Mouse (Mus musculus): Measurements from ENCODE around the gene Wdr12. TPM values are rescaled to one million over a fixed set of nuclear protein-coding genes. Genes with fewer than 3 reads are reported as not detected.
A peak's percentile ranks its signal among the peaks of the same experiment; 100 is the strongest.
"Not testable (repeated sequence)": the region's sequence is repeated elsewhere in the genome, so short reads cannot be mapped to it uniquely, and the experiment has no call there.

Gene Wdr12
- polyA plus RNA-seq, 1 experiment, result 0.29 TPM

DNA sequence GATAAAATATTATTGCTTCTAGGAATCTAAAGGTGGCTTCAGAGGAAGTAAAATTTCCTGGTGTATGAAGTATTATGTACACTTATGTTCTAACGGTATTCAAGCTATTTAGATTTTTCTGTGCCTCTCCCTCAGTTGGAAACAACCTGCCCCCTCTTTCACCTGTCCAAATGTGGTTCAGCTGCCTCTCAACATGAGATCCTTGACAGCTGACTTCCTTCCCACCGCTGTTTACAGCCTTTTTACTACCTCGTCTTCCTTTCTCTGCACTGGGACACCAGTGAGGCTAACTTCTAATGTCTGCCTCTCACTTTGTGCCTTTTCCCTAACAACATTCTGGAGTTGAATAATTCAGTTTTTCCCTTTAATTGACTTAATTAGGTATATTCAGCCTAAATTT is 22.9 kb downstream of the Wdr12 start:
- Histone ChIP-seq H3K4me3 (replicated peaks) (no peak overlapping the region), H3K27me3 (ENCODE audit: control insufficient read depth) (no peaks in the 10 kb centered on the region), H3K36me3 (ENCODE audit: control insufficient read depth) (peaks cover 45% of the 10 kb centered on the region), H3K9me3 (ENCODE audit: control insufficient read depth, low read length) (no peaks in the 10 kb centered on the region), H3K4me1 (ENCODE audit: control insufficient read depth) (no peaks in the 10 kb centered on the region)
- TF ChIP-seq TAL1 (IDR thresholded peaks at IDR 0.05; ENCODE audit: low read length) (no peak), GATA1 (IDR thresholded peaks at IDR 0.05; ENCODE audit: low read length) (no peak)

DNA sequence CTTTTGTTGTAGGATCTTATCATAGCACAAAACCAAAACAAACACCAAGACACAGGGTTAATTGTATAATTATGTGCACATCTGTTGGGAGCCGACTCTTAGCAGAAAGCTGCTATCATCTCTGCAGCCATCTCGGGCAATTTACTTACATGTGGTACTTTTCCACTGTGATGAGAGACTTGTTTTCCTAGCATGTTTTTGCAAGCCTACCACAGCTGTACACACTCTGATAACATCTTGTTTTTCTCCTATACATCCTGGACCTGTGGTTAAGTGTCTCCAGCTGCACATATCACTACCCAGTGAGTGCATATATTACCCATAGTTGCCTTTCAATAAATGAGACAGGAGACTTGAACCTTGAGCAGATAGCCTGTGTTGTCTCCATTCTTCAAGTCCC is 23.5 kb downstream of the Wdr12 start:
- no peaks in the 10 kb centered on the region for H3K9me3 ChIP-seq (ENCODE audit: control insufficient read depth, low read length)
- H3K4me1 ChIP-seq (ENCODE audit: control insufficient read depth), result no peaks in the 10 kb centered on the region
- no peaks in the 10 kb centered on the region for H3K27me3 ChIP-seq (ENCODE audit: control insufficient read depth)
- no peak overlapping the region for H3K4me3 ChIP-seq (replicated peaks)
- H3K36me3 ChIP-seq (ENCODE audit: control insufficient read depth), result peaks cover 38% of the 10 kb centered on the region
- TF ChIP-seq TAL1 (IDR thresholded peaks at IDR 0.05; ENCODE audit: low read length) (no peak), GATA1 (IDR thresholded peaks at IDR 0.05; ENCODE audit: low read length) (no peak)

DNA sequence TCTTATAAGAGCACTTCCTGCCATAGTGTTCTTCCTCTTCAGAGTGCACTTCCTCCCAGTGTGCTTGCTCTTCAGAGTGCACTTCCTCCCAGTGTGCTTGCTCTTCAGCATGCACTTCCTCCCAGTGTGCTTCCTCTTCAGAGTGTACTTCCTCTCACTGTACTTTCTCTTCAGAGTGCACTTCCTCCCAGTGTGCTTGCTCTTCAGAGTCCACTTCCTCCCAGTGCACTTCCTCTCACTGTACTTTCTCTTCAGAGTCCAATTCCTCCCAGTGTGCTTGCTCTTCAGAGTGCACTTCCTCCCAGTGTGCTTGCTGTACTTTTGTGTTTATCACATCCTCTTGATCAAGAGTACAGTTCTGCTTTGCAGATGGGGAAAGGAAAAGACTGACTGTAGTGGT is 27.7 kb downstream of the Wdr12 start:
- not testable (repeated sequence) for H3K4me3 ChIP-seq (replicated peaks); H3K4me1 ChIP-seq (ENCODE audit: control insufficient read depth); H3K36me3 ChIP-seq (ENCODE audit: control insufficient read depth); H3K9me3 ChIP-seq (ENCODE audit: control insufficient read depth, low read length); H3K27me3 ChIP-seq (ENCODE audit: control insufficient read depth)

DNA sequence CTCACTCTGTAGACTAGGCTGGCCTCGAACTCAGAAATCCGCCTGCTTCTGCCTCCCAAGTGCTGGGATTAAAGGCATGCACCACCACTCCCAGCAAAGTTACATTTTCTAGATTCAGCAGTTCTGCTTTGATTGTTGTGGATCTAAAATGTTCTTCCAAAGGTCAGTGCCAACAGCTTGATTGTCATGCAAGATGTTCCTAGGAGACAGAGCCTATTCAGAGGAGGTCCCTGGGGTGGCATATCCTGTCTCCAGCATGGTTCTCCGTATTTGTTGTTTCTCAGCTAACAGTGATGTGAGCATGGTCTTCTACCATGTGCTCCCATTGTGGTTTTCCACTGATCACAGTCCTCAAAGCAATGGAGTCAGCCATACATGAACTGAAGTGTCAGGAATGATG is 42.1 kb downstream of the Wdr12 start:
- Histone ChIP-seq H3K36me3 (ENCODE audit: control insufficient read depth) (no peaks in the 10 kb centered on the region), H3K27me3 (ENCODE audit: control insufficient read depth) (no peaks in the 10 kb centered on the region), H3K4me3 (replicated peaks) (no peak overlapping the region), H3K9me3 (ENCODE audit: control insufficient read depth, low read length) (no peaks in the 10 kb centered on the region), H3K4me1 (ENCODE audit: control insufficient read depth) (no peaks in the 10 kb centered on the region)
- no peak for TF ChIP-seq GATA1 (IDR thresholded peaks at IDR 0.05; ENCODE audit: low read length)

DNA sequence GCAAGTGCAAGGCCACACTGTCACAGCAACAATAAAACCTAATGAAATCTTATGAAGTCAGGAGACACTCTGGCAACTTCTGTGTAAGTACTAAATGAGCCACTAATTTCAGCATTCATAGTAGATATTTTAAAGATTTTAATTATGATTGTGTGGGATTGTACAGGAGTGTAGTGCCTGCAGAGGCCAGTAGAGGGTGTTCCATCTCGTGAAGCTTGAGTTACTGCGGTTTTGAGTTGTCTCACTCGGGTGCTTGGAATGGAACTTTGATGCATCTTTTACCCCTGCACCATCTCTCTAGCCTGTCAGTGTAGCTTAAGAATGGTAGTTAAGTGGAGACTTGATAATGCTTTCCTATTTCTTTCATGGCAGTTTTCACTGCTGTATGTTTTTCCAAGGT is 43.8 kb downstream of the Wdr12 start:
- no peaks in the 10 kb centered on the region for H3K36me3 ChIP-seq (ENCODE audit: control insufficient read depth)
- TF ChIP-seq TAL1 (IDR thresholded peaks at IDR 0.05; ENCODE audit: low read length), result no peak
- no peak for TF ChIP-seq GATA1 (IDR thresholded peaks at IDR 0.05; ENCODE audit: low read length)

DNA sequence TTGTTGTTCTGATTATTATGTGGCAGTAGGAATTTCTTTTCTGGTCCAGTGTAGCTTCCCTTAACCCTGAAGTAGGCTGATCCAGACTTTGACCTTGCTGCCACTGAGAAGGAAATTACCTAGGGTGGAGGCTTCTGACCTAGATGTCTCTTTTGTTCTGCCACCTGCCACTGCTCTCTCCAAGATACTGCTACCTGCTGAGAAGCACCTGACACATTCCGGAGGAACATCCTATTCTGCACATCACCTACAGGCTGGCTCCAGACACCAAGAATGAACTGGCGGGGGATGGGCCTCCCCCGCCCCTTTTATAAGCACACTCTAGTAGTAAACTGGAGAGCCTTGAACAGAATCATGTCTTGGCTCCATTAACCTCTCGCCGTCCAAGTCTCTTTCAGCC is 51.0 kb downstream of the Wdr12 start:
- H3K27me3 ChIP-seq (ENCODE audit: control insufficient read depth), result peaks cover 23% of the 10 kb centered on the region
- H3K9me3 ChIP-seq (ENCODE audit: control insufficient read depth, low read length); H3K4me3 ChIP-seq (replicated peaks); H3K36me3 ChIP-seq (ENCODE audit: control insufficient read depth); H3K4me1 ChIP-seq (ENCODE audit: control insufficient read depth): not testable (repeated sequence)

More for the DNA sequence above, 43.8 kb downstream of the Wdr12 start:
- Histone ChIP-seq H3K4me1 (ENCODE audit: control insufficient read depth) (no peaks in the 10 kb centered on the region), H3K4me3 (replicated peaks) (no peak overlapping the region), H3K27me3 (ENCODE audit: control insufficient read depth) (no peaks in the 10 kb centered on the region), H3K9me3 (ENCODE audit: control insufficient read depth, low read length) (no peaks in the 10 kb centered on the region)

DNA sequence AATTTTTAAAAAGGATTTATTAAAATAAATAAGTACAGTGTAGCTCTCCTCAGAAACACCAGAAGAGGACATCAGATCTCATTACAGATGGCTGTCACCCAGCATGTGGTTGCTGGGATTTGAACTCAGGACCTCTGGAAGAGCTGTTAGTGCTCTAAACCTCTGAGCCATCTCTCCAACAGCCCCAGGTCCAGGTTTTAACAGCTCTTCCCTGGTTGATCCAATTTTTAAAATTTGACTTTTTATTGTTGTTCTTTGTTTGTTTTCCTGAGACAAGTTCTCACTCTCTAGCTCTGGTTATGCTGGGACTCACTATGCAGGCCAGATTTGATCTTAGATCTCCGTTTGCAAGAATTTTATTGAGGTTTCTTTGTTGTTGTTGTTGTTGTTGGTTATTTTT is 53.9 kb downstream of the Wdr12 start:
- no peak for TF ChIP-seq GATA1 (IDR thresholded peaks at IDR 0.05; ENCODE audit: low read length)
- TF ChIP-seq TAL1 (IDR thresholded peaks at IDR 0.05; ENCODE audit: low read length), result no peak
- Histone ChIP-seq H3K4me3 (replicated peaks) (no peak overlapping the region), H3K27me3 (ENCODE audit: control insufficient read depth) (peaks cover 46% of the 10 kb centered on the region), H3K4me1 (ENCODE audit: control insufficient read depth) (peaks cover 6% of the 10 kb centered on the region), H3K36me3 (ENCODE audit: control insufficient read depth) (no peaks in the 10 kb centered on the region), H3K9me3 (ENCODE audit: control insufficient read depth, low read length) (peaks cover 5% of the 10 kb centered on the region; the same call in 1 of the 2 replicates)

DNA sequence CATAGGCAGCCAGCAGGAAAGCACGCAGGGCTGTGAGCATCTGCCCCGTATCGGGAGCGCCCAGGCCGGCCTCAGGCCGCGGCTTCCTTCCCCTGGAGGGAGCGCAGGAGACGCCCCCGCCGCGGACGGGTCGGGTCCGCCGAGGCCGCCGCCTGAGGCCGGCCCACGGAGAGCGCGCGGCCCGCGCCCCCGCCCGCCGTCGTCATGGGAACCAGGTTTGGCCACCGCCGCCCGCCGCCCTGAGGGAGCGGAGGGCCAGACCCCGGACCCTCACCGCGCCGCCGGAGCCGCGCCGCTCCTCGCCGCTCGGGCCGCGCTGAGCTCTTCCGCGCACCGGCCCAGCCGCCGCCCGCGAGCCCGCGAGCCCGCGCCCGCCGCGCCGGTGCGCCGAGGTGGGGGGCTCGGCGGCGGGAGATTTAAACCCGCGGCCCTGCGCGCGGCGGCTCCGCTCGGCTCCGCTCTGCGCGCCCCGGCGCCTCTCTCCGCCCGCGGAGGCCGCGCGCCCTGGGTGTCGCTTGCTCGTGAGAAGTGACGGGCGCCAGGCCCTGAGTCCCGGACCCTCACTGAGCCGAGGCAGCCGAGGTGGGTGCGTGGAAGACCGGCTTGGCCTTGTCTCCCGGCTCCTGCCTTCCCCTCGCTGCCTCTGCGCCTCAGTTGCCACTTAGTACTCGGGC is 55.5 kb downstream of the Wdr12 start, which contains the start of gene Ica1l:
Gene Ica1l (minus strand): TSS at position 389 of the 674 bp plus-strand sequence.
- Histone ChIP-seq H3K4me3 (replicated peaks) (peak within 1 kb of the TSS; percentile 54), H3K4me1 (ENCODE audit: control insufficient read depth) (peaks cover 6% of the 10 kb centered on the region), H3K36me3 (ENCODE audit: control insufficient read depth) (no peaks in the 10 kb centered on the region), H3K9me3 (ENCODE audit: control insufficient read depth, low read length) (peaks cover 2% of the 10 kb centered on the region; the same call in 1 of the 2 replicates), H3K27me3 (ENCODE audit: control insufficient read depth) (peaks cover 48% of the 10 kb centered on the region)
- no peak for TF ChIP-seq GATA1 (IDR thresholded peaks at IDR 0.05; ENCODE audit: low read length)
- no peak for TF ChIP-seq TAL1 (IDR thresholded peaks at IDR 0.05; ENCODE audit: low read length)

DNA sequence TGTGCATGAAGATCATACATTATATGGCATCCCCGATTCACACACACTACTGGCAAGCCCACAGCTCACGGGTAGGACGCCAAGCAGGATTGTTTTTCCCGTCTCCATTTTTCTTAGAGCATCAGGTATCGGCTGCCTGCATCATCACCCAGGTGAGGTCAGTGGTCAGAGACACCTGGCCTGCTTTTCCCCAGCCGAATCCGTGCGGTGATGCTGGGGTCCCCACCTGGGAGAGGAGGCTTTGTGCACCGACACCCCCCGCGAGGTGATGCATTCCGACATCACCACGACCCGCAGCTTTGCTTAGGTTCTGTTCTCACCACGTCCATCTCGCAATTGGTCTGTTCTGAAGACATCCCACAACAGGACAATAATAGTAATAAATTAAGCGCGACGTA is 56.0 kb downstream of the Wdr12 start:
- no peak for TF ChIP-seq TAL1 (IDR thresholded peaks at IDR 0.05; ENCODE audit: low read length)
- no peak for TF ChIP-seq GATA1 (IDR thresholded peaks at IDR 0.05; ENCODE audit: low read length)

DNA sequence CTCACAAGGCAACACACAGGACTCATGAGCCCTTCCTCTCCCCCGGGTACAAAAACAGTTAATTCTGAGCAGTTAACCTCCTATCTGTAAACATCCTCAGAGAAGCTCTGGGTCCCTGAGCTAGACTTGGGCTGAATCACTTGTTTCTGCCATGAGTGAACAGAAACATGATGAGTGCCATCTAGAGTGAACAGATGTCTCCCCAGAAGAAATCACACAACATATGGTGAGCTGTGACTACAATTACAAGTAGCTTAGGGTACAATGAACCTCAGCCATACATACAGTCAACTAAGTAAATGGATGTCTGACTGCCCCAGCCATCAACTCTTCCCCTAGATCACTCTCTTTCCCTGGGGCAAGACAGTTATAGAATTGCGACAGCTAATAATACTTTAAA is 63.4 kb downstream of the Wdr12 start:
- 0 out of 2 replicates have a peak, but pooled peaks cover 4% of the 10 kb centered on the region for H3K27me3 ChIP-seq (ENCODE audit: control insufficient read depth)
- TF ChIP-seq GATA1 (IDR thresholded peaks at IDR 0.05; ENCODE audit: low read length) (no peak), TAL1 (IDR thresholded peaks at IDR 0.05; ENCODE audit: low read length) (no peak)
- no peak overlapping the region for H3K4me3 ChIP-seq (replicated peaks)
- H3K36me3 ChIP-seq (ENCODE audit: control insufficient read depth), result no peaks in the 10 kb centered on the region
- no peaks in the 10 kb centered on the region for H3K4me1 ChIP-seq (ENCODE audit: control insufficient read depth)
- H3K9me3 ChIP-seq (ENCODE audit: control insufficient read depth, low read length), result no peaks in the 10 kb centered on the region

More for the DNA sequence above, 56.0 kb downstream of the Wdr12 start:
- Histone ChIP-seq H3K9me3 (ENCODE audit: control insufficient read depth, low read length) (peaks cover 2% of the 10 kb centered on the region; the same call in 1 of the 2 replicates), H3K27me3 (ENCODE audit: control insufficient read depth) (peaks cover 48% of the 10 kb centered on the region), H3K36me3 (ENCODE audit: control insufficient read depth) (no peaks in the 10 kb centered on the region), H3K4me3 (replicated peaks) (peak overlapping the region; percentile 54), H3K4me1 (ENCODE audit: control insufficient read depth) (peaks cover 6% of the 10 kb centered on the region)

Other genes with a start within 250 kb of the Wdr12 start
- 0.13 and 0.19 TPM in 2 replicates for gene Fam117b, start 185.6 kb downstream of the Wdr12 start, polyA plus RNA-seq (2012)
- 0.01 TPM in 1 of 2 replicates, not detected in the other for gene Ica1l, start 55.5 kb downstream of the Wdr12 start, polyA plus RNA-seq (2012)
- 0.01 TPM in 2 replicates for gene Carf, start 398 bp downstream of the Wdr12 start, polyA plus RNA-seq (2012)
- 0.01 and 0.02 TPM in 2 replicates for gene Nbeal1, start 82.0 kb upstream of the Wdr12 start, polyA plus RNA-seq (2012)
- 0.11 and 0.21 TPM in 2 replicates for gene Cyp20a1, start 244.7 kb upstream of the Wdr12 start, polyA plus RNA-seq (2012)